ENCODE assay signal across 8 mouse cellular contexts in the genomic region with DNA sequence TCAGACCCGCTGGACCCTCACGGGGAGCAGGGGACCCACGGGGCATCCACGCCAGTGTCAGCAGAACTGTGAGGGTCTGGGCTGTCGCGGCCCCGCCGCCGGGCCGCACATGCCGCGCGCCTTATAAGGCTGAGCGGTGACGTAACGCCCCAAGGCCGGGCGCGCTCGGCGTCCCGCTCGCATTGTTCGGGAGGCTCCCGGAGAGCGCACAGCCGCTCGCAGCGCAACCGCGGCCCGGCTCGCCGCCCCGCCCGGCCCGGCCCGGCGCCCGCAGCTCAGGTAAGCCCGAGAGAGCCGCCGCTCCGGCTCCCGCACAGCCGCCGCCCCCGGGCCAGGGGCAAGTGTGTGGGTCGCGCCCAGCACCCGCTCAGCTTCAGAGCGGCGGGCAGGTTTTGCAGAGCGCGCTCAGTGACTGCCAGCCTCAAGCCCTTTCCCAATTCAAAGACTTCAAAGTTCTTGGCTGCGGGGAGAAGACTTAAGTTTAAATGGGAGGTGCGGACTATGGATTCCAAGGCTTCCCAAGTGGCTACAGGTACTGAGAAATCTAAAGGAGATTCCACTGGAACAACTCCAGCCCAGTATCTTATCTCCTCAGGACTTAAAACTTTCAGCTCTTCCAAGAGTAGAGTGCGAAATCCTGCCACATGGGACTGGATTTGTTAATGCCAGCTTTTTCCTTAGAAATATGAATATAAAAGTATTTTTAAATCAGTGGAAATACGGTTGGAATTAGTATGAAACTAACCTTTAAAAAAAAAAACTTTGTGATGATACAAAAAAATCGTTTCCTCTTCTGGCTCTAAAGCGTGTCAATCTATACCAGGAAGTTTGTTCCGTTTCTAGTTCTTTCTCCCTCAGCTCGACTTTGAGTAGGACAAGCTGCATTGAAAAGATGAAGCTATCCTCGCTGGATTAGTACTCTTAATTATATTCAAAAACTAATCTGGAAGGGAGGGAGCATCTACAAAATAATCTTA. TPM values are rescaled to one million over a fixed set of nuclear protein-coding genes. Genes with fewer than 3 reads are reported as not detected.
DNase-seq lines count a peak whose midpoint lies in the region; ATAC-seq and TF ChIP-seq lines count a peak whose summit lies in the region.

No protein-coding gene starts in this region.

- H3K9ac ChIP-seq in forebrain, embryonic 16.5 days (replicated peaks; ENCODE audit: low read depth, low read length): peak overlapping the region; percentile 71

- peaks cover 6% of the 10 kb centered on the region for H3K27me3 ChIP-seq in E14TG2a.4 (ENCODE audit: insufficient read depth, low read length)
- peaks cover 4% of the 10 kb centered on the region for H3K27me3 ChIP-seq in forebrain, embryonic 16.5 days (replicated peaks; ENCODE audit: control insufficient read depth, insufficient read depth, low read length)

- peaks cover 43% of the 10 kb centered on the region for H3K4me1 ChIP-seq in E14TG2a.4 (replicated peaks; ENCODE audit: low read depth, low read length)
- peaks cover 7% of the 10 kb centered on the region for H3K4me1 ChIP-seq in forebrain, embryonic 16.5 days (replicated peaks; ENCODE audit: control insufficient read depth, insufficient read depth, low read length)

- H3K9me3 ChIP-seq in E14TG2a.4 (ENCODE audit: low read length): no peaks in the 10 kb centered on the region
- H3K9me3 ChIP-seq in forebrain, embryonic 16.5 days (ENCODE audit: control insufficient read depth, low read length): no peaks in the 10 kb centered on the region

- peak; percentile 98 for ATAC-seq in forebrain, embryonic 16.5 days

- no peak for TF ChIP-seq CTCF in E14TG2a.4 (conservative IDR thresholded peaks at IDR 0.05; ENCODE audit: low read length)

- H3K4me2 ChIP-seq in forebrain, embryonic 16.5 days (ENCODE audit: low read length): peak overlapping the region; percentile 93

- DNase-seq in brain, adult 2 months (ENCODE audit: low read depth, low spot score): peak; percentile 60
- DNase-seq in heart, postnatal 4 days: peak; percentile 88
- peak; percentile 23 for DNase-seq in layer of hippocampus, adult 9-11 months
- DNase-seq in lung, postnatal 10 days: peak; percentile 88
- DNase-seq in ovary, postnatal 10 days (ENCODE audit: low spot score): peak; percentile 71
- peak; percentile 79 for DNase-seq in thymus, postnatal 14 days

- 2% methylated on average over 59 of the region's 64 CpGs for WGBS in forebrain, embryonic 16.5 days

- H3K4me3 ChIP-seq in E14TG2a.4 (replicated peaks; ENCODE audit: low read length): peak overlapping the region; percentile 79
- peak overlapping the region; percentile 75 for H3K4me3 ChIP-seq in forebrain, embryonic 16.5 days (replicated peaks; ENCODE audit: low read length)

- H3K36me3 ChIP-seq in E14TG2a.4 (ENCODE audit: insufficient read depth, low read length): no peaks in the 10 kb centered on the region
- no peaks in the 10 kb centered on the region for H3K36me3 ChIP-seq in forebrain, embryonic 16.5 days (ENCODE audit: control insufficient read depth, insufficient read depth)

- no peak overlapping the region for H3K27ac ChIP-seq in forebrain, embryonic 16.5 days (ENCODE audit: low read length)

RNA-seq across cellular contexts. Expression of gene Cmss1, which starts 57.3 kb away (rescaled TPM):
- 38.6 and 39.9 TPM in 2 replicates for polyA plus RNA-seq in forebrain, embryonic 16.5 days (2015; fragmentation: Nextera tagmentation; extraction: Ambion mirVana)
- 10 to 100 TPM; 33.9 to 39.6 TPM for total RNA-seq in heart, postnatal 4 days (2021)

Comparison
In these comparisons a context has a peak if more than half of its experiments do, and no peak if none do; other contexts are left out.
1. DNase-seq: peak in every context shown above with its lines; median percentile 88 in heart, postnatal 4 days; 88 in lung, postnatal 10 days; 79 in thymus, postnatal 14 days; 71 in ovary, postnatal 10 days; 60 in brain, adult 2 months; 23 in layer of hippocampus, adult 9-11 months.